Mouse (Mus musculus) stomach, postnatal 0 days (tissue): Measurements from ENCODE around the gene Syndig1.

Source experiments
- CTCF ChIP-seq: IDR thresholded peaks from 2 replicates; pipeline ENCODE4 v1.5.1; 2016; ENCODE audit warnings: antibody characterized with exemption, low read depth, mild to moderate bottlenecking, moderate library complexity
- EP300 ChIP-seq: optimal IDR thresholded peaks from 2 replicates; pipeline ENCODE3; 2016; ENCODE audit warnings: antibody characterized with exemption

- TF ChIP-seq CTCF: no peak
- no peak for TF ChIP-seq EP300
Measured at GRCm38 (mm10) chr2:149925911-149926310, 96.9 kb downstream of the Syndig1 start.
